Mouse (Mus musculus): ENCODE measurements around the gene Auh. TPM values are rescaled to one million over a fixed set of nuclear protein-coding genes. Genes with fewer than 3 reads are reported as not detected.
A peak's percentile ranks its signal among the peaks of the same experiment; 100 is the strongest.

The Auh gene
- polyA plus RNA-seq, 1 experiment from 2014 or later: 33.6 TPM

DNA sequence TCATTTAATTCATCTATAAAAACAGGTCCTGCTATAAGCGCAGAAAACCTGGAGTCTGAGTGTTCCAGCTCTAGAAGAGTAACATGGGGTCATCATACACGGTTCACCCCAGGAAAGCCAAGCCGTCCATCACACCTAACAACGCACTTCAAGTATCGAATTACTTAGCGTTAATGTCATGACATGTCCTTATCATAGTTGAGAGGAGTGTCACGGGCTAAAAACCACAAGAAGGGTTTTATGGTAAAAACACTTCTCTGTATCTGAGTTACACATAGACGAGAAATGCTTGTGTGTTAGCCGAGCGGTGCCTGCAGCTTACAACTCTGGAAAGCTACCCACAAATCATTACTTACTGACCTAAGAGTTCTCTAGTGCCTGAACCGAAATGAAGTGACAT lies 55.6 kb downstream of the Auh start:
- no peak for ATAC-seq (ENCODE audit: insufficient number of reproducible peaks, low FRiP score, low TSS enrichment, low read depth)
- no peak overlapping the region for H3K9ac ChIP-seq (ENCODE audit: low read length)
- H3K4me1 ChIP-seq (ENCODE audit: control insufficient read depth, insufficient read depth, low read length): peaks cover 7% of the 10 kb centered on the region
- no peaks in the 10 kb centered on the region for H3K9me3 ChIP-seq (ENCODE audit: control insufficient read depth, low read length)
- no peaks in the 10 kb centered on the region for H3K27me3 ChIP-seq (ENCODE audit: control insufficient read depth, insufficient read depth, low read length)
- 72% methylated on average over 11 of the region's 11 CpGs for WGBS
- H3K4me2 ChIP-seq (ENCODE audit: low read depth, severe bottlenecking): no peak overlapping the region
- DNase-seq (ENCODE audit: low spot score): no peak
- H3K4me3 ChIP-seq (ENCODE audit: low read depth, low read length): no peak overlapping the region
- no peaks in the 10 kb centered on the region for H3K36me3 ChIP-seq (ENCODE audit: control insufficient read depth, insufficient read depth, low read length)
- H3K27ac ChIP-seq (replicated peaks; ENCODE audit: low read depth, low read length): no peak overlapping the region

- 30% methylated on average over 15 of the region's 15 CpGs for WGBS
- Histone ChIP-seq H3K9ac (ENCODE audit: low read length) (no peak overlapping the region), H3K4me1 (ENCODE audit: control insufficient read depth, insufficient read depth, low read length) (peaks cover 17% of the 10 kb centered on the region), H3K4me2 (ENCODE audit: low read depth, severe bottlenecking) (no peak overlapping the region), H3K4me3 (ENCODE audit: low read depth, low read length) (no peak overlapping the region), H3K27ac (replicated peaks; ENCODE audit: low read depth, low read length) (no peak overlapping the region), H3K36me3 (ENCODE audit: control insufficient read depth, insufficient read depth, low read length) (no peaks in the 10 kb centered on the region; the same call in 1 of the 2 replicates), H3K9me3 (ENCODE audit: control insufficient read depth, low read length) (no peaks in the 10 kb centered on the region), H3K27me3 (ENCODE audit: control insufficient read depth, insufficient read depth, low read length) (no peaks in the 10 kb centered on the region)
- ATAC-seq (ENCODE audit: insufficient number of reproducible peaks, low FRiP score, low TSS enrichment, low read depth): no peak
- peak; percentile 40 for DNase-seq (ENCODE audit: low spot score)
Observed at GRCm38 (mm10) chr13:52866005-52866792, 63.3 kb downstream of the Auh start.

GRCm38 (mm10) chr13:52863436-52863835 lies 66.0 kb downstream of the Auh start:
- WGBS: 94% methylated on average over 8 of the region's 8 CpGs
- Histone ChIP-seq H3K9ac (ENCODE audit: low read length) (no peak overlapping the region), H3K4me1 (ENCODE audit: control insufficient read depth, insufficient read depth, low read length) (peaks cover 14% of the 10 kb centered on the region), H3K4me2 (ENCODE audit: low read depth, severe bottlenecking) (no peak overlapping the region), H3K9me3 (ENCODE audit: control insufficient read depth, low read length) (no peaks in the 10 kb centered on the region), H3K36me3 (ENCODE audit: control insufficient read depth, insufficient read depth, low read length) (no peaks in the 10 kb centered on the region; the same call in 1 of the 2 replicates), H3K27me3 (ENCODE audit: control insufficient read depth, insufficient read depth, low read length) (no peaks in the 10 kb centered on the region), H3K4me3 (ENCODE audit: low read depth, low read length) (no peak overlapping the region), H3K27ac (replicated peaks; ENCODE audit: low read depth, low read length) (no peak overlapping the region)
- ATAC-seq (ENCODE audit: insufficient number of reproducible peaks, low FRiP score, low TSS enrichment, low read depth) (no peak), DNase-seq (ENCODE audit: low spot score) (no peak)

- WGBS: 68% methylated on average over 22 of the region's 22 CpGs
- Histone ChIP-seq H3K27me3 (ENCODE audit: control insufficient read depth, insufficient read depth, low read length) (no peaks in the 10 kb centered on the region), H3K4me1 (ENCODE audit: control insufficient read depth, insufficient read depth, low read length) (0 out of 2 replicates have a peak, but pooled peaks cover 3% of the 10 kb centered on the region), H3K36me3 (ENCODE audit: control insufficient read depth, insufficient read depth, low read length) (no peaks in the 10 kb centered on the region; the same call in 1 of the 2 replicates), H3K27ac (replicated peaks; ENCODE audit: low read depth, low read length) (no peak overlapping the region), H3K9me3 (ENCODE audit: control insufficient read depth, low read length) (no peaks in the 10 kb centered on the region), H3K4me3 (ENCODE audit: low read depth, low read length) (no peak overlapping the region), H3K9ac (ENCODE audit: low read length) (no peak overlapping the region), H3K4me2 (ENCODE audit: low read depth, severe bottlenecking) (no peak overlapping the region)
- DNase-seq (ENCODE audit: low spot score) (no peak), ATAC-seq (ENCODE audit: insufficient number of reproducible peaks, low FRiP score, low TSS enrichment, low read depth) (no peak)
Observed at GRCm38 (mm10) chr13:52860006-52860685, 69.3 kb downstream of the Auh start.

- Histone ChIP-seq H3K27ac (replicated peaks; ENCODE audit: low read depth, low read length) (no peak overlapping the region), H3K4me3 (ENCODE audit: low read depth, low read length) (no peak overlapping the region), H3K27me3 (ENCODE audit: control insufficient read depth, insufficient read depth, low read length) (no peaks in the 10 kb centered on the region), H3K9ac (ENCODE audit: low read length) (no peak overlapping the region), H3K4me1 (ENCODE audit: control insufficient read depth, insufficient read depth, low read length) (peaks cover 1% of the 10 kb centered on the region; the same call in 1 of the 2 replicates), H3K9me3 (ENCODE audit: control insufficient read depth, low read length) (no peaks in the 10 kb centered on the region), H3K36me3 (ENCODE audit: control insufficient read depth, insufficient read depth, low read length) (no peaks in the 10 kb centered on the region; the same call in 1 of the 2 replicates), H3K4me2 (ENCODE audit: low read depth, severe bottlenecking) (no peak overlapping the region)
- DNase-seq (ENCODE audit: low spot score): no peak
- no peak for ATAC-seq (ENCODE audit: insufficient number of reproducible peaks, low FRiP score, low TSS enrichment, low read depth)
- WGBS: 76% methylated on average over 16 of the region's 16 CpGs
Observed at GRCm38 (mm10) chr13:52859065-52859820, 70.2 kb downstream of the Auh start.

GRCm38 (mm10) chr13:52858373-52858772 lies 71.1 kb downstream of the Auh start:
- Histone ChIP-seq H3K4me1 (ENCODE audit: control insufficient read depth, insufficient read depth, low read length) (peaks cover 8% of the 10 kb centered on the region), H3K9ac (ENCODE audit: low read length) (no peak overlapping the region), H3K27me3 (ENCODE audit: control insufficient read depth, insufficient read depth, low read length) (no peaks in the 10 kb centered on the region), H3K4me3 (ENCODE audit: low read depth, low read length) (no peak overlapping the region), H3K9me3 (ENCODE audit: control insufficient read depth, low read length) (no peaks in the 10 kb centered on the region), H3K27ac (replicated peaks; ENCODE audit: low read depth, low read length) (no peak overlapping the region), H3K4me2 (ENCODE audit: low read depth, severe bottlenecking) (no peak overlapping the region), H3K36me3 (ENCODE audit: control insufficient read depth, insufficient read depth, low read length) (no peaks in the 10 kb centered on the region; the same call in 1 of the 2 replicates)
- 87% methylated on average over 12 of the region's 12 CpGs for WGBS
- DNase-seq (ENCODE audit: low spot score): no peak
- ATAC-seq (ENCODE audit: insufficient number of reproducible peaks, low FRiP score, low TSS enrichment, low read depth): no peak

- ATAC-seq (ENCODE audit: insufficient number of reproducible peaks, low FRiP score, low TSS enrichment, low read depth) (no peak), DNase-seq (ENCODE audit: low spot score) (no peak)
- H3K4me2 ChIP-seq (ENCODE audit: low read depth, severe bottlenecking): no peak overlapping the region
- no peak overlapping the region for H3K9ac ChIP-seq (ENCODE audit: low read length)
- peaks cover 8% of the 10 kb centered on the region for H3K4me1 ChIP-seq (ENCODE audit: control insufficient read depth, insufficient read depth, low read length)
- no peak overlapping the region for H3K4me3 ChIP-seq (ENCODE audit: low read depth, low read length)
- no peaks in the 10 kb centered on the region for H3K27me3 ChIP-seq (ENCODE audit: control insufficient read depth, insufficient read depth, low read length)
- no peaks in the 10 kb centered on the region; the same call in 1 of the 2 replicates for H3K36me3 ChIP-seq (ENCODE audit: control insufficient read depth, insufficient read depth, low read length)
- H3K27ac ChIP-seq (replicated peaks; ENCODE audit: low read depth, low read length): no peak overlapping the region
- H3K9me3 ChIP-seq (ENCODE audit: control insufficient read depth, low read length): no peaks in the 10 kb centered on the region
- WGBS: 85% methylated on average over 5 of the region's 5 CpGs
Observed at GRCm38 (mm10) chr13:52857781-52858180, 71.7 kb downstream of the Auh start.

DNA sequence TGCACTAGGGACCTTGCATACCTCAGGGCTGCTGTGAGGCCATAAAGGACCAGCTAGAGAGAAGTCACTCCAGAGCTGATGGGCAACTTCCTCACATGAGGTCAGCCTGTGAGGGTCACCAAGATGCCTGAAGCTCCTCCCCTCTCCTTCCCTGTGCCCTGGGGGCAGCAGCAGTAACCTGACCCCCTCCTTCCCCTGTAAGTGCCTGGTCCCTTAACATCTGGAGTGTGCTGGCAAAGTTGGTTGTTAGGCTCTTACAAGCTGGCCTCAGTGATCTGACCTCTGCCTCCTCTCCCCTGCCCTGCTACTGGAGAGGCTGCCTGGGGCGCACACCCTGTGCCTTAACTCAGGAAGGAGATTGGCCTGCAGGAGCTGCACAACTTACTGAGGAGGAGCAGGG lies 75.9 kb downstream of the Auh start:
- no peaks in the 10 kb centered on the region for H3K36me3 ChIP-seq (ENCODE audit: control insufficient read depth, insufficient read depth, low read length)
- no peak overlapping the region for H3K9ac ChIP-seq (ENCODE audit: low read length)
- H3K27me3 ChIP-seq (ENCODE audit: control insufficient read depth, insufficient read depth, low read length): no peaks in the 10 kb centered on the region
- no peaks in the 10 kb centered on the region for H3K9me3 ChIP-seq (ENCODE audit: control insufficient read depth, low read length)
- ATAC-seq (ENCODE audit: insufficient number of reproducible peaks, low FRiP score, low TSS enrichment, low read depth): no peak
- H3K4me3 ChIP-seq (ENCODE audit: low read depth, low read length): no peak overlapping the region
- H3K4me2 ChIP-seq (ENCODE audit: low read depth, severe bottlenecking): no peak overlapping the region
- H3K4me1 ChIP-seq (ENCODE audit: control insufficient read depth, insufficient read depth, low read length): peaks cover 8% of the 10 kb centered on the region
- 8% methylated on average over 1 of the region's 1 CpGs for WGBS
- H3K27ac ChIP-seq (replicated peaks; ENCODE audit: low read depth, low read length): no peak overlapping the region
- peak; percentile 50 for DNase-seq (ENCODE audit: low spot score)
